Mouse (Mus musculus): ENCODE measurements around the gene Rspo3. TPM values are rescaled to one million over a fixed set of nuclear protein-coding genes. Genes with fewer than 3 reads are reported as not detected.

Rspo3 gene
- 1.6 and 1.8 TPM in 2 replicates for polyA plus RNA-seq (2015; fragmentation: Nextera tagmentation; extraction: Ambion mirVana)

GRCm38 (mm10) chr10:29535546-29536260, at the start of gene Rspo3:
Gene Rspo3, minus strand, starts transcription at chr10:29535867.
- Histone ChIP-seq H3K4me1 (replicated peaks) (0 out of 2 replicates have a peak, but pooled peaks cover 2% of the 10 kb centered on the region), H3K36me3 (replicated peaks) (no peaks in the 10 kb centered on the region), H3K27me3 (peaks cover 53% of the 10 kb centered on the region), H3K4me2 (peak within 1 kb of the TSS; percentile 64), H3K4me3 (replicated peaks) (peak within 1 kb of the TSS; percentile 46), H3K9me3 (replicated peaks) (no peaks in the 10 kb centered on the region), H3K27ac (replicated peaks) (no peak within 1 kb of the TSS), H3K9ac (no peak within 1 kb of the TSS)
- WGBS (ENCODE audit: insufficient replicate concordance) = 2% methylated on average over 43 of the region's 44 CpGs
- no peak for ATAC-seq (ENCODE audit: insufficient read depth)

GRCm38 (mm10) chr10:29581940-29582339, 46.3 kb upstream of the Rspo3 start:
- H3K9ac ChIP-seq = no peak overlapping the region
- H3K36me3 ChIP-seq (replicated peaks) = no peaks in the 10 kb centered on the region
- no peaks in the 10 kb centered on the region for H3K9me3 ChIP-seq (replicated peaks)
- WGBS (ENCODE audit: insufficient replicate concordance) = 41% methylated on average over 3 of the region's 3 CpGs
- H3K4me2 ChIP-seq = no peak overlapping the region
- no peaks in the 10 kb centered on the region for H3K27me3 ChIP-seq
- ATAC-seq (ENCODE audit: insufficient read depth) = no peak
- H3K4me1 ChIP-seq (replicated peaks) = no peaks in the 10 kb centered on the region
- H3K27ac ChIP-seq (replicated peaks) = no peak overlapping the region
- H3K4me3 ChIP-seq (replicated peaks) = no peak overlapping the region

GRCm38 (mm10) chr10:29581476-29581875, 45.8 kb upstream of the Rspo3 start:
- 54% methylated on average over 3 of the region's 3 CpGs for WGBS (ENCODE audit: insufficient replicate concordance)
- H3K4me1 ChIP-seq (replicated peaks) = no peaks in the 10 kb centered on the region
- no peak overlapping the region for H3K9ac ChIP-seq
- H3K9me3 ChIP-seq (replicated peaks) = no peaks in the 10 kb centered on the region
- ATAC-seq (ENCODE audit: insufficient read depth) = no peak
- H3K4me2 ChIP-seq = no peak overlapping the region
- no peaks in the 10 kb centered on the region for H3K27me3 ChIP-seq
- no peak overlapping the region for H3K27ac ChIP-seq (replicated peaks)
- H3K36me3 ChIP-seq (replicated peaks) = no peaks in the 10 kb centered on the region
- no peak overlapping the region for H3K4me3 ChIP-seq (replicated peaks)

GRCm38 (mm10) chr10:29555983-29556382, 20.3 kb upstream of the Rspo3 start:
- ATAC-seq (ENCODE audit: insufficient read depth) = no peak
- H3K4me1 ChIP-seq (replicated peaks) = no peaks in the 10 kb centered on the region
- no peak overlapping the region for H3K4me2 ChIP-seq
- H3K27me3 ChIP-seq = no peaks in the 10 kb centered on the region
- H3K4me3 ChIP-seq (replicated peaks) = no peak overlapping the region
- 29% methylated on average over 2 of the region's 2 CpGs for WGBS (ENCODE audit: insufficient replicate concordance)
- H3K9ac ChIP-seq = no peak overlapping the region
- no peaks in the 10 kb centered on the region for H3K9me3 ChIP-seq (replicated peaks)
- no peak overlapping the region for H3K27ac ChIP-seq (replicated peaks)
- no peaks in the 10 kb centered on the region for H3K36me3 ChIP-seq (replicated peaks)

- H3K36me3 ChIP-seq (replicated peaks) = no peaks in the 10 kb centered on the region
- H3K4me1 ChIP-seq (replicated peaks) = no peaks in the 10 kb centered on the region
- 45% methylated on average over 2 of the region's 2 CpGs for WGBS (ENCODE audit: insufficient replicate concordance)
- ATAC-seq (ENCODE audit: insufficient read depth) = no peak
- H3K4me3 ChIP-seq (replicated peaks) = no peak overlapping the region
- H3K9ac ChIP-seq = no peak overlapping the region
- no peak overlapping the region for H3K27ac ChIP-seq (replicated peaks)
- no peaks in the 10 kb centered on the region for H3K9me3 ChIP-seq (replicated peaks)
- H3K4me2 ChIP-seq = no peak overlapping the region
- no peaks in the 10 kb centered on the region for H3K27me3 ChIP-seq
These were observed 18.7 kb upstream of the Rspo3 start for GRCm38 (mm10) chr10:29554365-29554764.

- Histone ChIP-seq H3K4me2 (no peak overlapping the region), H3K9me3 (replicated peaks) (no peaks in the 10 kb centered on the region), H3K27ac (replicated peaks) (no peak overlapping the region), H3K4me3 (replicated peaks) (no peak overlapping the region), H3K4me1 (replicated peaks) (no peaks in the 10 kb centered on the region), H3K27me3 (no peaks in the 10 kb centered on the region; the same call in 1 of the 2 replicates), H3K9ac (no peak overlapping the region), H3K36me3 (replicated peaks) (no peaks in the 10 kb centered on the region)
- WGBS (ENCODE audit: insufficient replicate concordance) = 59% methylated on average over 3 of the region's 3 CpGs
- no peak for ATAC-seq (ENCODE audit: insufficient read depth)
These were observed 7.3 kb upstream of the Rspo3 start for GRCm38 (mm10) chr10:29542982-29543381.

- no peak overlapping the region for H3K4me2 ChIP-seq
- H3K9me3 ChIP-seq (replicated peaks) = no peaks in the 10 kb centered on the region
- H3K4me3 ChIP-seq (replicated peaks) = no peak overlapping the region
- H3K27me3 ChIP-seq = peaks cover 27% of the 10 kb centered on the region
- no peak overlapping the region for H3K27ac ChIP-seq (replicated peaks)
- ATAC-seq (ENCODE audit: insufficient read depth) = no peak
- H3K36me3 ChIP-seq (replicated peaks) = no peaks in the 10 kb centered on the region
- WGBS (ENCODE audit: insufficient replicate concordance) = 42% methylated on average over 2 of the region's 2 CpGs
- 0 out of 2 replicates have a peak, but pooled peaks cover under 1% of the 10 kb centered on the region for H3K4me1 ChIP-seq (replicated peaks)
- no peak overlapping the region for H3K9ac ChIP-seq
These were observed 3.8 kb upstream of the Rspo3 start for GRCm38 (mm10) chr10:29539516-29539915.

- H3K4me3 ChIP-seq (replicated peaks) = no peak overlapping the region
- H3K36me3 ChIP-seq (replicated peaks) = no peaks in the 10 kb centered on the region
- H3K9me3 ChIP-seq (replicated peaks) = no peaks in the 10 kb centered on the region
- 59% methylated on average over 2 of the region's 2 CpGs for WGBS (ENCODE audit: insufficient replicate concordance)
- 0 out of 2 replicates have a peak, but pooled peaks cover 2% of the 10 kb centered on the region for H3K4me1 ChIP-seq (replicated peaks)
- H3K4me2 ChIP-seq = no peak overlapping the region
- ATAC-seq (ENCODE audit: insufficient read depth) = no peak
- peaks cover 34% of the 10 kb centered on the region for H3K27me3 ChIP-seq
- H3K27ac ChIP-seq (replicated peaks) = no peak overlapping the region
- no peak overlapping the region for H3K9ac ChIP-seq
These were observed 3.1 kb upstream of the Rspo3 start for GRCm38 (mm10) chr10:29538791-29539190.

GRCm38 (mm10) chr10:29534830-29535227, 838 bp downstream of the Rspo3 start:
- Histone ChIP-seq H3K27ac (replicated peaks) (no peak overlapping the region), H3K4me3 (replicated peaks) (peak overlapping the region; percentile 46), H3K36me3 (replicated peaks) (no peaks in the 10 kb centered on the region), H3K9me3 (replicated peaks) (no peaks in the 10 kb centered on the region), H3K9ac (no peak overlapping the region), H3K4me1 (replicated peaks) (0 out of 2 replicates have a peak, but pooled peaks cover 2% of the 10 kb centered on the region), H3K4me2 (peak overlapping the region; percentile 64), H3K27me3 (peaks cover 53% of the 10 kb centered on the region)
- WGBS (ENCODE audit: insufficient replicate concordance) = 2% methylated on average over 7 of the region's 7 CpGs
- ATAC-seq (ENCODE audit: insufficient read depth) = no peak

GRCm38 (mm10) chr10:29533846-29534829, 1.5 kb downstream of the Rspo3 start:
- H3K4me3 ChIP-seq (replicated peaks) = peak overlapping the region; percentile 24; the same call in 1 of the 2 replicates
- no peak overlapping the region for H3K9ac ChIP-seq
- H3K36me3 ChIP-seq (replicated peaks) = no peaks in the 10 kb centered on the region
- 2% methylated on average over 24 of the region's 24 CpGs for WGBS (ENCODE audit: insufficient replicate concordance)
- H3K4me2 ChIP-seq = peak overlapping the region; percentile 64
- no peak for ATAC-seq (ENCODE audit: insufficient read depth)
- peaks cover 53% of the 10 kb centered on the region for H3K27me3 ChIP-seq
- H3K4me1 ChIP-seq (replicated peaks) = 0 out of 2 replicates have a peak, but pooled peaks cover 2% of the 10 kb centered on the region
- H3K9me3 ChIP-seq (replicated peaks) = no peaks in the 10 kb centered on the region
- no peak overlapping the region for H3K27ac ChIP-seq (replicated peaks)
